Mouse (Mus musculus) small intestine, adult 2 months (tissue): Measurements from ENCODE around the gene Zfp462. TPM values are rescaled to one million over a fixed set of nuclear protein-coding genes. Genes with fewer than 3 reads are reported as not detected.

ENCODE experiments used
- H3K27ac ChIP-seq: fragments of 200-500 bp; 2 replicates; pipeline ENCODE4 v1.5.1; 2012; ENCODE audit warnings: low read depth, low read length, control low read depth, inconsistent platforms; ENCODE audit not compliant: insufficient read depth
- H3K27me3 ChIP-seq: fragments of 200-500 bp; 2 replicates; pipeline ENCODE4 v1.6.1; 2012; ENCODE audit warnings: mild to moderate bottlenecking, moderate library complexity, low read length, inconsistent platforms; ENCODE audit not compliant: control insufficient read depth, insufficient read depth
- H3K36me3 ChIP-seq: fragments of 200-500 bp; 2 replicates; pipeline ENCODE4 v1.6.1; 2012; ENCODE audit warnings: mild to moderate bottlenecking, low read length, control low read depth, inconsistent platforms; ENCODE audit not compliant: control insufficient read depth, insufficient read depth
- H3K4me1 ChIP-seq: fragments of 200-500 bp; 2 replicates; pipeline ENCODE4 v1.6.1; 2012; ENCODE audit warnings: low read length, inconsistent platforms, mixed read lengths; ENCODE audit not compliant: control insufficient read depth, insufficient read depth, insufficient read length
- H3K4me3 ChIP-seq: fragments of 200-500 bp; 2 replicates; pipeline ENCODE4 v1.5.1; 2012; ENCODE audit warnings: low read depth, mild to moderate bottlenecking, control low read depth, inconsistent platforms, low read length, moderate library complexity
- CTCF ChIP-seq: fragments of 200-500 bp; IDR thresholded peaks from 2 replicates; pipeline ENCODE4 v1.5.1; 2012; ENCODE audit warnings: low read depth, mild to moderate bottlenecking, control low read depth, inconsistent platforms, low read length, moderate library complexity, mixed read lengths; ENCODE audit not compliant: insufficient replicate concordance, insufficient read length; ENCODE audit errors: extremely low read depth
- POLR2A ChIP-seq: fragments of 200-500 bp; IDR thresholded peaks from 2 replicates; pipeline ENCODE4 v1.6.1; 2012; ENCODE audit warnings: low read depth, mild to moderate bottlenecking, control low read depth, inconsistent platforms, low read length, moderate library complexity
- WGBS: fragments of 180-500 bp; shearing (Covaris S2); methylation state at CpG from one replicate; pipeline ENCODE4 v1.1.7; 2018; 5-methylcytosine and 5-hydroxymethylcytosine counted together
- polyA plus RNA-seq: library from polyadenylated mRNA; depleted of rRNA; stranded (reverse); fragments of >200 nt; gene quantifications from 2 replicates; pipeline ENCODE4 v1.2.3, GENCODE M21; 2012

Zfp462 gene
- polyA plus RNA-seq, 1 experiment = 2.3 TPM

- Histone ChIP-seq H3K4me3 (no peak overlapping the region), H3K36me3 (no peaks in the 10 kb centered on the region), H3K4me1 (peaks cover 2% of the 10 kb centered on the region; the same call in 1 of the 2 replicates), H3K27me3 (no peaks in the 10 kb centered on the region), H3K27ac (no peak overlapping the region)
- 12% methylated on average over 1 of the region's 1 CpGs for WGBS
- no peak for TF ChIP-seq CTCF
- TF ChIP-seq POLR2A = no peak
These were observed 50.4 kb downstream of the Zfp462 start for GRCm38 (mm10) chr4:54995258-54995657.

GRCm38 (mm10) chr4:54996064-54996463, 51.2 kb downstream of the Zfp462 start:
- Histone ChIP-seq H3K36me3 (no peaks in the 10 kb centered on the region), H3K4me1 (peaks cover 2% of the 10 kb centered on the region; the same call in 1 of the 2 replicates), H3K4me3 (no peak overlapping the region), H3K27ac (no peak overlapping the region), H3K27me3 (no peaks in the 10 kb centered on the region)
- WGBS = 84% methylated on average over 2 of the region's 2 CpGs
- no peak for TF ChIP-seq CTCF
- no peak for TF ChIP-seq POLR2A

- H3K36me3 ChIP-seq = no peaks in the 10 kb centered on the region
- H3K4me1 ChIP-seq = peaks cover 7% of the 10 kb centered on the region; the same call in 1 of the 2 replicates
- no peaks in the 10 kb centered on the region for H3K27me3 ChIP-seq
- no peak overlapping the region for H3K4me3 ChIP-seq
- 82% methylated on average over 9 of the region's 9 CpGs for WGBS
- TF ChIP-seq CTCF (no peak), POLR2A (no peak)
- no peak overlapping the region for H3K27ac ChIP-seq
These were observed 53.4 kb downstream of the Zfp462 start for GRCm38 (mm10) chr4:54998146-54998841.

GRCm38 (mm10) chr4:54999556-54999955, 54.7 kb downstream of the Zfp462 start:
- H3K27ac ChIP-seq = no peak overlapping the region
- no peaks in the 10 kb centered on the region for H3K27me3 ChIP-seq
- TF ChIP-seq POLR2A (no peak), CTCF (no peak)
- peaks cover 17% of the 10 kb centered on the region; the same call in 1 of the 2 replicates for H3K4me1 ChIP-seq
- 97% methylated on average over 5 of the region's 5 CpGs for WGBS
- no peaks in the 10 kb centered on the region for H3K36me3 ChIP-seq
- no peak overlapping the region for H3K4me3 ChIP-seq

GRCm38 (mm10) chr4:55001386-55001785, 56.5 kb downstream of the Zfp462 start:
- TF ChIP-seq CTCF (no peak), POLR2A (no peak)
- no peak overlapping the region for H3K4me3 ChIP-seq
- 44% methylated on average over 3 of the region's 3 CpGs for WGBS
- peaks cover 21% of the 10 kb centered on the region; the same call in 1 of the 2 replicates for H3K4me1 ChIP-seq
- no peak overlapping the region for H3K27ac ChIP-seq
- no peaks in the 10 kb centered on the region for H3K27me3 ChIP-seq
- no peaks in the 10 kb centered on the region for H3K36me3 ChIP-seq

GRCm38 (mm10) chr4:55003128-55003527, 58.3 kb downstream of the Zfp462 start:
- TF ChIP-seq CTCF (no peak), POLR2A (no peak)
- Histone ChIP-seq H3K4me3 (no peak overlapping the region), H3K27ac (peak overlapping the region; percentile 60), H3K27me3 (no peaks in the 10 kb centered on the region), H3K36me3 (no peaks in the 10 kb centered on the region), H3K4me1 (peaks cover 25% of the 10 kb centered on the region; the same call in 1 of the 2 replicates)
- WGBS = 28% methylated on average over 6 of the region's 6 CpGs

GRCm38 (mm10) chr4:55005066-55005465, 60.2 kb downstream of the Zfp462 start:
- Histone ChIP-seq H3K36me3 (peaks cover 10% of the 10 kb centered on the region), H3K4me1 (peaks cover 25% of the 10 kb centered on the region; the same call in 1 of the 2 replicates), H3K27ac (peak overlapping the region; percentile 99), H3K4me3 (peak overlapping the region; percentile 37), H3K27me3 (no peaks in the 10 kb centered on the region)
- WGBS = 18% methylated on average over 4 of the region's 4 CpGs
- TF ChIP-seq CTCF (no peak), POLR2A (no peak)

GRCm38 (mm10) chr4:55005521-55005969, 60.7 kb downstream of the Zfp462 start:
- H3K27me3 ChIP-seq = no peaks in the 10 kb centered on the region
- H3K27ac ChIP-seq = peak overlapping the region; percentile 99
- H3K4me1 ChIP-seq = peaks cover 25% of the 10 kb centered on the region; the same call in 1 of the 2 replicates
- peaks cover 10% of the 10 kb centered on the region for H3K36me3 ChIP-seq
- TF ChIP-seq POLR2A (no peak), CTCF (no peak)
- WGBS = 12% methylated on average over 9 of the region's 9 CpGs
- peak overlapping the region; percentile 37 for H3K4me3 ChIP-seq
